Mouse (Mus musculus): ENCODE measurements at regions not wholly inside any gene's neighbourhood (a gene's known extent, or its start where the extent isn't known, plus 50 kb on each side); places are given as distances from the start of the nearest gene placed in this dataset.
"Not testable (repeated sequence)": the region's sequence is repeated elsewhere in the genome, so short reads cannot be mapped to it uniquely, and the experiment has no call there.

DNA sequence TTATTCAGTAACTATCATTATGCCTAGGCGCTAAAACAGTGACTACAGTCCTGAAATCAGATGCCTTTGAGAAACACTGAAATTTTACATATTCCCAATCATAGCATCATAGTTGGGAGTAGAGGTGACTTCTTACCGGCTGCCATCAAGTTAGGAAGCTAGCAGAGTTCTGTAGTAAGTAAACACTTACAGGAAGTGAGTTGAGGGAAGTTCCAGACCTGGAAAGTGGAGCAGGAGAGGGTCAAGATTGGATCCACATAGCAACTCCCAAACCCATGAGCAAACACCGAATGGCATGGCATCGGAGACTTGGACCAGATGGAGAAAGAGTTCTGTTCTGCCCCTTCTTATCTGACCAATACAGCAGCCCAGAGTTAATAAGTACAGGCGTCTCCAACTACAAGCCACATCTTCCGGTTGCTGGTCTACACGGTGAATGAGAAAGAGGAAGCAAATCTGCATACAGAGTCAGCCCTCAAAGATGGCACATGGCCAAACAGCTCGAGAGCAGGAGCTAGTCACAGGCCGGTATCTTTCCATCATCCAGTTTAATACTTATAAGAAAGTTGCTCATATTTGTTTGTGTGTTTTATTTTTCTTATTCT lies 184.8 kb upstream of the Slc7a11 start (continued):
- TF ChIP-seq POLR2A (IDR thresholded peaks at IDR 0.05; ENCODE audit: control insufficient read depth in 1 of 2, insufficient read depth in 1 of 2, low read depth in 1 of 2, low read length in 2 of 2, poor library complexity in 1 of 2): peak in 1 of 2 experiments; percentile 63; a peak in 2 of 4 replicates
- no peak for TF ChIP-seq ZC3H11A (IDR thresholded peaks at IDR 0.05; ENCODE audit: low read depth, low read length)
- peak; percentile 85 for TF ChIP-seq TCF12 (IDR thresholded peaks at IDR 0.05; ENCODE audit: low read depth, low read length)
- peak; percentile 28; the same call in 1 of the 2 replicates for TF ChIP-seq MXI1 (IDR thresholded peaks at IDR 0.05; ENCODE audit: low read depth, low read length)
- TF ChIP-seq HCFC1 (IDR thresholded peaks at IDR 0.05; ENCODE audit: low read depth, low read length): peak; percentile 32; the same call in 1 of the 2 replicates
- no peak for TF ChIP-seq USF1 (IDR thresholded peaks at IDR 0.05; ENCODE audit: low read depth, low read length)
- no peak for TF ChIP-seq CHD1 (IDR thresholded peaks at IDR 0.05; ENCODE audit: low read depth, low read length)
- TF ChIP-seq BHLHE40 (IDR thresholded peaks at IDR 0.05; ENCODE audit: borderline replicate concordance, low read depth, low read length): no peak
- TF ChIP-seq MYC (IDR thresholded peaks at IDR 0.05; ENCODE audit: low read depth, low read length): peak; percentile 70

DNA sequence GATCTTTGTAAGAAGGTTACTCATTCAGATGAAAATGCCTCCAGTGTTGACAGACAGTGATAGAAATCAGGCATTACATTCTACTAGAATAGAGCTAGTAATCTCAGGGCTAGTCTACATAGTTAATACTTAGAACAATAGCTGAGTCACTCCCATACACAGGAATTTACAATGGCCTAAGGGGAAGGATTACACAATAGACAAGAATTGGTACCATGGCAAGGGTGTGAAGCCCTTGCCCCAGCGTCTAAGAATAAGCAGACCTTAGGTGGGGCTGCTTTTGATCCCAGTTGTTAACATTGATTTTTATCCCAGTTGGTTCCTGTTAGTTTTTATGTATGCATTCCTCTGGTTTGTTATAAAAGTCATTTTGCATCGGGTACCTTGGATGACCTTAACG lies 177.8 kb upstream of the Slc7a11 start:
- not testable (repeated sequence) for H3K27ac ChIP-seq (ENCODE audit: control insufficient read depth, low read depth, low read length); H3K79me2 ChIP-seq (ENCODE audit: control insufficient read depth, insufficient read depth, low read length, poor library complexity); H3K9me3 ChIP-seq (replicated peaks; ENCODE audit: insufficient read depth, low read length); H3K9ac ChIP-seq (ENCODE audit: control insufficient read depth, low read depth, low read length, poor library complexity, severe bottlenecking); H3K4me3 ChIP-seq (ENCODE audit: control insufficient read depth in 1 of 2, insufficient read depth in 1 of 2, low read depth in 2 of 2, low read length in 2 of 2); H3K27me3 ChIP-seq (ENCODE audit: control insufficient read depth in 1 of 2, insufficient read depth in 2 of 2, low read length in 2 of 2); DNase-seq (ENCODE audit: low read depth, low spot score); H3K4me1 ChIP-seq (ENCODE audit: control insufficient read depth in 1 of 2, insufficient read depth in 2 of 2, low read length in 2 of 2)
- peaks cover 0 to 16% of the 10 kb centered on the region in 2 experiments; a peak in 2 of 4 replicates for H3K36me3 ChIP-seq (ENCODE audit: control insufficient read depth in 1 of 2, insufficient read depth in 2 of 2, low read length in 2 of 2)

DNA sequence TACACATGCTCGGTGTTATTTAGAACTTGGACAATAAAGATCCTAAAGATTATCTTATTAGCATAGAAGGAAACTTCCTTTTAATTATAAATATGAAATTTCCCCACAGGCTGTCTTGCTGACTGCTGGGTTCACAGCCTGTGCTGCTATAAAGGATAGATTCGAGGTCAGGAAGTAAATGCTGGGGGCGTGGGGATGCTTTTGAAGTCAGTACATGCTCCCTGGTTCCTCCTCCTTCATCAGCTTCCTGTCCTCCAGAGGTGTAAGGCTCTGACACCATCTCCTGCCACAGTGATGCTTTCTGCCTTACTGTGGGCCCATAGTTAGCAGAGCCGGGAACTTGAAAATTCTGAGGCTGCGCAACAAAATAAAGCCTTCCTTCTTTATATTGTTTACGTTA lies 175.6 kb upstream of the Slc7a11 start:
- H3K9ac ChIP-seq (ENCODE audit: control insufficient read depth, low read depth, low read length, poor library complexity, severe bottlenecking): no peak overlapping the region
- peak; percentile 31 for DNase-seq (ENCODE audit: low read depth, low spot score)
- no peaks in the 10 kb centered on the region for H3K27me3 ChIP-seq (ENCODE audit: control insufficient read depth in 1 of 2, insufficient read depth in 2 of 2, low read length in 2 of 2)
- peaks cover 7 to 18% of the 10 kb centered on the region in 2 experiments for H3K4me1 ChIP-seq (ENCODE audit: control insufficient read depth in 1 of 2, insufficient read depth in 2 of 2, low read length in 2 of 2)
- H3K4me3 ChIP-seq (ENCODE audit: control insufficient read depth in 1 of 2, insufficient read depth in 1 of 2, low read depth in 2 of 2, low read length in 2 of 2): no peak overlapping the region
- H3K27ac ChIP-seq (ENCODE audit: control insufficient read depth, low read depth, low read length): no peak overlapping the region
- H3K9me3 ChIP-seq (replicated peaks; ENCODE audit: insufficient read depth, low read length): no peaks in the 10 kb centered on the region
- TF ChIP-seq NELFE (IDR thresholded peaks at IDR 0.05; ENCODE audit: low read depth, low read length) (no peak), EP300 (IDR thresholded peaks at IDR 0.05; ENCODE audit: low read depth in 1 of 2, low read length in 2 of 2) (no peak), USF2 (IDR thresholded peaks at IDR 0.05; ENCODE audit: borderline replicate concordance in 1 of 2, insufficient read depth in 1 of 2, low read depth in 1 of 2, low read length in 2 of 2) (no peak), CTCF (IDR thresholded peaks at IDR 0.05 in 2 of 3, conservative IDR thresholded peaks at IDR 0.05 in 1 of 3; ENCODE audit: control insufficient read depth in 1 of 3, insufficient read depth in 1 of 3, low read depth in 2 of 3, low read length in 3 of 3, poor library complexity in 1 of 3, severe bottlenecking in 1 of 3) (no peak), TBP (IDR thresholded peaks at IDR 0.05; ENCODE audit: low read depth, low read length) (no peak), CHD2 (IDR thresholded peaks at IDR 0.05; ENCODE audit: low read length) (no peak), POLR2AphosphoS2 (IDR thresholded peaks at IDR 0.05; ENCODE audit: low read length) (no peak), ZC3H11A (IDR thresholded peaks at IDR 0.05; ENCODE audit: low read depth, low read length) (no peak), NRF1 (IDR thresholded peaks at IDR 0.05; ENCODE audit: insufficient read depth, low read depth, low read length, poor library complexity, severe bottlenecking) (no peak), MAZ (IDR thresholded peaks at IDR 0.05; ENCODE audit: low read depth, low read length) (no peak), ZNF384 (IDR thresholded peaks at IDR 0.05; ENCODE audit: low read depth, low read length) (no peak), POLR2AphosphoS5 (IDR thresholded peaks at IDR 0.05; ENCODE audit: borderline replicate concordance, low read depth, low read length) (no peak), ETS1 (IDR thresholded peaks at IDR 0.05; ENCODE audit: low read depth, low read length) (no peak), CHD1 (IDR thresholded peaks at IDR 0.05; ENCODE audit: low read depth, low read length) (no peak), GATA1 (IDR thresholded peaks at IDR 0.05; ENCODE audit: low read depth, low read length) (no peak)
- peaks cover 0 to 25% of the 10 kb centered on the region in 2 experiments; a peak in 2 of 4 replicates for H3K36me3 ChIP-seq (ENCODE audit: control insufficient read depth in 1 of 2, insufficient read depth in 2 of 2, low read length in 2 of 2)
- H3K79me2 ChIP-seq (ENCODE audit: control insufficient read depth, insufficient read depth, low read length, poor library complexity): no peaks in the 10 kb centered on the region

All from MEL (cell line).